Mouse (Mus musculus) midbrain, postnatal 0 days (tissue): ENCODE data around the gene Snapc2. TPM values are rescaled to one million over a fixed set of nuclear protein-coding genes. Genes with fewer than 3 reads are reported as not detected.

Source experiments
- ATAC-seq: fragments of 200-750 bp; cut with Nextera tagmentation; 2 replicates; pipeline ENCODE4 v1.8.0; 2017; ENCODE audit warnings: moderate number of reproducible peaks, mild to moderate bottlenecking, moderate TSS enrichment, moderate library complexity; ENCODE audit not compliant: low FRiP score
- DNase-seq: peaks from one replicate; pipeline ENCODE4 v3.0.0-alpha.2; 2015; ENCODE audit warnings: low spot score
- H3K27ac ChIP-seq: fragments of 300-500 bp; sonication (generic); 2 replicates; pipeline ENCODE4 v1.5.1; 2014; ENCODE audit warnings: low read depth, mild to moderate bottlenecking, low read length, mixed read lengths
- H3K27me3 ChIP-seq: fragments of 300-500 bp; sonication (generic); 2 replicates; pipeline ENCODE4 v1.6.1; 2014; ENCODE audit warnings: low read length, control low read depth, mixed read lengths; ENCODE audit not compliant: insufficient read depth
- H3K36me3 ChIP-seq: fragments of 300-500 bp; sonication (generic); 2 replicates; pipeline ENCODE4 v1.6.1; 2014; ENCODE audit warnings: low read length, control low read depth, mixed read lengths; ENCODE audit not compliant: insufficient read depth
- H3K4me1 ChIP-seq: fragments of 300-500 bp; sonication (generic); 2 replicates; pipeline ENCODE4 v1.6.1; 2014; ENCODE audit warnings: mild to moderate bottlenecking, control low read depth, antibody characterized with exemption, low read length, mixed read lengths; ENCODE audit not compliant: insufficient read depth
- H3K4me2 ChIP-seq: fragments of 300-500 bp; sonication (generic); 2 replicates; pipeline ENCODE4 v1.6.1; 2014; ENCODE audit warnings: low read depth, mild to moderate bottlenecking, low read length, mixed read lengths; ENCODE audit not compliant: poor library complexity, severe bottlenecking
- H3K4me3 ChIP-seq: fragments of 300-500 bp; sonication (generic); 2 replicates; pipeline ENCODE4 v1.5.1; 2014; ENCODE audit warnings: low read depth, mild to moderate bottlenecking, low read length, moderate library complexity
- H3K9ac ChIP-seq: fragments of 300-500 bp; sonication (generic); replicated peaks from 2 replicates; pipeline ENCODE4 v1.6.1; 2014; ENCODE audit warnings: mild to moderate bottlenecking, low read length, moderate library complexity, mixed read lengths; ENCODE audit not compliant: poor library complexity, severe bottlenecking
- H3K9me3 ChIP-seq: fragments of 300-500 bp; sonication (generic); 2 replicates; pipeline ENCODE4 v1.6.1; 2016; ENCODE audit warnings: low read length, control low read depth
- CTCF ChIP-seq: IDR thresholded peaks from 2 replicates; pipeline ENCODE4 v1.5.1; 2016; ENCODE audit warnings: antibody characterized with exemption, mild to moderate bottlenecking
- WGBS: fragments of 180-500 bp; shearing (Covaris S2); extraction: QIAGEN DNeasy Blood & Tissue Kit; methylation state at CpG from one replicate; pipeline ENCODE4 v1.1.7; 2014; 5-methylcytosine and 5-hydroxymethylcytosine counted together
- polyA plus RNA-seq: library from polyadenylated mRNA; unstranded; fragments of >200 nt; fragmentation: Nextera tagmentation; extraction: Ambion mirVana; gene quantifications from 2 replicates; pipeline ENCODE4 v1.2.1, GENCODE M21; 2015
- total RNA-seq: library from RNA; depleted of rRNA; stranded (reverse); fragments of >200 nt; gene quantifications from 2 replicates; pipeline ENCODE4 v1.2.3, GENCODE M21; 2014

The Snapc2 gene
- total and polyA plus RNA-seq, 2 experiments from 2014 or later, result 64.8 to 74.3 TPM

DNA sequence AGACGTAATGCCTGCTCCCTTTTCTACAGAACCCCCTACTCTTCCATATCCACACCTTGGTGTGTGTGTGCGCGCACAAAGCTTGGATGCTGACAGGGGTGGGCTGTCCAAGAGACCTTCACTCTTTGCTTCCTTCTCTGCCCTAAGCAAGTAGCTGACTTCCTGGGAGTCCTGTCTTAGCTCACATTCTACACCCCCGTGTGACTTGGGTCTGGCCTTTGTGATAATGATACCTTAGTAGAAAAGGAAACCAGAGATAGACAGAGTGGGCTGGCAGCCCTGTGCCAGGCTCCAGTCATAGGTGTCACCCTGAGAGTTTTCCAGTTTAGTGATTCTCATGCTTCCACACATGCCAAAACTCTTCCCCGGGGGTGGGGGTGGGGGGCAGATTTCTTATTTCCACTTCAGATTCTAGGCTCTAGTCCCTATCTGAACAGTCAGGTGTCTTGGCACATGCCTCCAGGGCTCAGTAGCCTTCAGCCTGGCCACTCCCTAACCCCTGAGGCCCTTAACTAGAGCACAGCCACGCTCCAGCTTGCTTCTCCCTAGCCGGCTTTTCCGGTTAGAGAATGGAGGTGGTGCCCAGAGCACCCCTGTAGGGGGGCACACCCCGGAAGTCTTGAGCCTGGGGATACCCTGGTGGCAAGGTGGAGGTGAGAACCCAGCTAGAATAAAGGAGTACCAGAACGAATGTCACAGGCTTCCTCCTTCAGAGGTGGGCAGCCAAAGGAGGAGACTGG, 22.1 kb upstream of the Snapc2 start:
- DNase-seq (no peak), ATAC-seq (no peak)

DNA sequence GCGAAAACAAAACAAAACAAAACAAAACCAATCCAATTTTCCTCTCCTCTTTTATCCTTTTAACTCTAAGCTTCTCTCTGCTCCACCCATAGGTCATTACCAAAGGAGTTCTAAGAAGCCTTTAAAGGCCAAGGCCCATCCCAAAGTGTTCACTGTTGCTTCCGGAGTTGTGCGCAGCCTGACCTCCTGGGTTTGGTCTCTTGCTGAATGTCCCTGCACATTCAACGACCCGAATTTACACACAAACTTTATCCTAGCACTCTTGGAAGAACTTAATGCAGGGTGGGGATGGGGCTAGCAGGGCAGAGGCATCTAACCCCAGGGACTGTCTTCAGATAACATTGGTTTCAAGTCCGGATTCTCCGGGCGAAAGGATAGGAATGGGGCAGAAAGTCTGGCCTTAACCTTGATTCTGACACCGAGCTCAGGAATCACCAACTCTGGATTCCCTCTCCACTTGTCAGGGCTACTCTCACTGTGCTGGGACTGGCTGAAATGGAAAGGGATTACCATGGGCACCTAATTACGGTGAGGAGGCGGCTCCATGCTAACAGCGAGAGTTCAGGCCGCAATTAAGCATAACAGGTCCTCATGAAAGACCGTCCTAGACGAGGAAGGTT, 15.0 kb upstream of the Snapc2 start:
- no peaks in the 10 kb centered on the region for H3K9me3 ChIP-seq
- ATAC-seq (peak; percentile 35; the same call in 1 of the 2 replicates), DNase-seq (no peak)
- H3K4me1 ChIP-seq, result peaks cover 8% of the 10 kb centered on the region
- 13% methylated on average over 15 of the region's 15 CpGs for WGBS
- H3K36me3 ChIP-seq, result peaks cover 9% of the 10 kb centered on the region; the same call in 1 of the 2 replicates
- H3K27ac ChIP-seq, result peak overlapping the region; percentile 89
- no peaks in the 10 kb centered on the region for H3K27me3 ChIP-seq
- TF ChIP-seq CTCF, result no peak
- H3K4me2 ChIP-seq, result peak overlapping the region; percentile 67
- H3K9ac ChIP-seq, result peak overlapping the region; percentile 59
- peak overlapping the region; percentile 82 for H3K4me3 ChIP-seq

More for the DNA sequence above, 22.1 kb upstream of the Snapc2 start:
- H3K9me3 ChIP-seq, result no peaks in the 10 kb centered on the region
- no peak for TF ChIP-seq CTCF
- H3K27ac ChIP-seq, result no peak overlapping the region
- WGBS, result 63% methylated on average over 10 of the region's 10 CpGs
- peaks cover 7% of the 10 kb centered on the region for H3K27me3 ChIP-seq
- no peak overlapping the region for H3K4me2 ChIP-seq
- H3K9ac ChIP-seq, result no peak overlapping the region
- H3K36me3 ChIP-seq, result no peaks in the 10 kb centered on the region
- no peaks in the 10 kb centered on the region for H3K4me1 ChIP-seq
- H3K4me3 ChIP-seq, result no peak overlapping the region

DNA sequence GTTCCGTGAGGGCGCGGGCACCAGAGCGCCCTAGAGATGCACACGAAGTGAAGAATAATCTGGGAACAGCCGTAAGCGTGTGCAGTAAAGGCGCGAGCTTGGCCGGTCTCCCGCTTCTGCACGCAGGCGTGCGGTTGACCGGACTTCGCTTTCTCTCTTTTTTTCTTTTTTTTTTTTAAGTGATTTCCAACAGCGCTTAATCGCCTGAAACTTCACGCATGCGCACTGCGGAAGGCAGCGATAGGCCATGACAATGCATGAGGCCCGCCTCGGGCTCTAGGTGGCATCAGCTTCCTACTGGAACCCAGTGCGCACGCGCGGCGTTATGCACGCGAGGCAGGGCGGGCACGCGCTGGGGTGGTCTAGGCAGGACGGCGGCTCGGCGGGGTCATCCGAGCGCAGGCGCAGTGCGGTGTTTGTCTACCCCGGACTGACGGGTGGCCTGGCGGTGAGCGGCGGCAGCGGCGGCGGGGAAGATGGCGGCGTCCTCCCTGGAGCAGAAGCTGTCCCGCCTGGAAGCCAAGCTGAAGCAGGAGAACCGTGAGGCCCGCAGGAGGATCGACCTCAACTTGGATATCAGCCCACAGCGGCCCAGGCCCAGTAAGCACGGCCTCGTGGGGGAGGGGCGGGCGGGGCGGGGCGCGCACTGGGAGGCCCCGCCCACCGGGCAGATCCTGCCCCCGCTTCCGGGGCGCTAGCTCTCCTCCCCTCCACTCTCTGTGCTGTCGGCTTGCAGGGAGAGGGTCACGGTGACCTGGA, 14.3 kb upstream of the Snapc2 start, which contains the start of the genes Map2k7 and Gm49320:
Gene Map2k7, plus strand, starts transcription at position 307 of the 759 bp plus-strand sequence.
Gene Gm49320, plus strand, starts transcription at position 432 of the 759 bp plus-strand sequence.
- peak; percentile 74 for TF ChIP-seq CTCF
- no peaks in the 10 kb centered on the region for H3K27me3 ChIP-seq

DNA sequence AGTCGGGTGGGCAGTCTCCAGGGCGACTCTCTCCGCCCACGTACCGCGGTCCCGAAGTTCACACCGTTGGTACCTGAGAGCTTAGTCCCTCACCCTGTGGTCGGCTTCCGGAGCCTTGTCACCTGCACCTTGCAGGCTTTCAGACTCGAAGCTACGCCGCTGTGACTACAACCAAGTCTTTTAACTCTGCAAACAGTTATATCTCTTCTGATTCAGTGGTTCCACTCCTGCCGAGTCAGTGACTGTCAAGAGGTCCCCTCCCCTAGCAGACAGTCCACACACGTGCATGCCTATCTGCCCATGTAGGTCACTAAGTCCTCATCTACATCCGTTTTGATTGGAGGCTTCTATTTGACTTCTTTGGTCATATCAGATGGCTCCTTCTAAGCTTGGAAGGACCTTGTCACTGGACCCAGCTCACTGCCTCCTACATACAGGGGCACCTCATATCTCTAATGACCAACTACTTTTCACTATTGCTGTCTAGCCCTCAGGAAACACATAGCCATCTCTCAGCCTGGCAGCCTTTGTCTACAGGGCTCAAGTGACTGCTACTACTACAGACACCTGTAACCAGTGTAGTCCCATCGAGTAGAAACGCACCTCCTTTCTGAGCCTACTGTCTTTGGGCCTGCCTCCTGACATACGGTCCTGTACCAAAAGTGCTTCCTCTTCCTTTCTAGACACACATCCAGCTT, 13.5 kb upstream of the Snapc2 start:
- ATAC-seq, result peak; percentile 32
- H3K4me1 ChIP-seq, result peaks cover 8% of the 10 kb centered on the region
- no peak for DNase-seq
- no peak for TF ChIP-seq CTCF
- peak overlapping the region; percentile 82 for H3K4me3 ChIP-seq
- 13% methylated on average over 19 of the region's 19 CpGs for WGBS
- no peaks in the 10 kb centered on the region for H3K9me3 ChIP-seq
- H3K36me3 ChIP-seq, result peaks cover 23% of the 10 kb centered on the region
- H3K4me2 ChIP-seq, result peak overlapping the region; percentile 85
- H3K27ac ChIP-seq, result peak overlapping the region; percentile 89
- H3K9ac ChIP-seq, result peak overlapping the region; percentile 79
- no peaks in the 10 kb centered on the region for H3K27me3 ChIP-seq

More for the DNA sequence above, 14.3 kb upstream of the Snapc2 start, which contains the start of the genes Map2k7 and Gm49320:
- peak; percentile 100 for DNase-seq
- peaks cover 8% of the 10 kb centered on the region for H3K4me1 ChIP-seq
- peaks cover 16% of the 10 kb centered on the region for H3K36me3 ChIP-seq
- no peaks in the 10 kb centered on the region for H3K9me3 ChIP-seq
- H3K9ac ChIP-seq, result peak within 1 kb of the TSS; percentile 79
- H3K4me3 ChIP-seq, result peak within 1 kb of the TSS; percentile 82
- peak; percentile 96 for ATAC-seq
- H3K27ac ChIP-seq, result peak within 1 kb of the TSS; percentile 89
- WGBS, result under 1% methylated on average over 62 of the region's 71 CpGs
- H3K4me2 ChIP-seq, result peak within 1 kb of the TSS; percentile 85

DNA sequence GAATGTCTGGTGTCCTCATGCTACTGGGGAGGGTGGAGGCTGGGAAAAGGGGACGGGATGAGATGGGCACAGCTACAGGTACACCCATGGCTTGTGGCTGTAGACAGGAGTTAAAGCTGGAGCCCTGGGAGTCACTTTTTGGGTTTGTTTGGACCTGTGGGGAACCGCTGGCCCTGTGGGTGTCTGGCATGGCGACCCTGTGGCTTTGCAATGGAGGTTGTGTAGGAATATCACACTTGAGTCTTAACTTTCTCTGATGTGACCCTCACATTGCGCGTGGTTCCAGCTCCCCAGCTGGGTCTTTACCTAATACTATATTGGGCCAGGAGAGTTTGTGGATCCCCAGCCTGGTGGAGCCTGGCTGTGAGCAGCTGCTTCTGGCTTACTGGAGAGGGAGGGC, 7.8 kb upstream of the Snapc2 start:
- H3K9ac ChIP-seq, result no peak overlapping the region
- WGBS, result 98% methylated on average over 5 of the region's 5 CpGs
- DNase-seq (no peak), ATAC-seq (no peak)
- no peaks in the 10 kb centered on the region for H3K9me3 ChIP-seq
- H3K27me3 ChIP-seq, result no peaks in the 10 kb centered on the region
- H3K27ac ChIP-seq, result no peak overlapping the region
- H3K4me3 ChIP-seq, result no peak overlapping the region
- no peak overlapping the region for H3K4me2 ChIP-seq
- H3K4me1 ChIP-seq, result peaks cover 2% of the 10 kb centered on the region
- TF ChIP-seq CTCF, result no peak
- peaks cover 56% of the 10 kb centered on the region for H3K36me3 ChIP-seq
